Mouse (Mus musculus): ENCODE measurements around the gene Tle4. TPM values are rescaled to one million over a fixed set of nuclear protein-coding genes. Genes with fewer than 3 reads are reported as not detected.

Tle4 gene
- polyA plus RNA-seq, 1 experiment, result 0.76 TPM

DNA sequence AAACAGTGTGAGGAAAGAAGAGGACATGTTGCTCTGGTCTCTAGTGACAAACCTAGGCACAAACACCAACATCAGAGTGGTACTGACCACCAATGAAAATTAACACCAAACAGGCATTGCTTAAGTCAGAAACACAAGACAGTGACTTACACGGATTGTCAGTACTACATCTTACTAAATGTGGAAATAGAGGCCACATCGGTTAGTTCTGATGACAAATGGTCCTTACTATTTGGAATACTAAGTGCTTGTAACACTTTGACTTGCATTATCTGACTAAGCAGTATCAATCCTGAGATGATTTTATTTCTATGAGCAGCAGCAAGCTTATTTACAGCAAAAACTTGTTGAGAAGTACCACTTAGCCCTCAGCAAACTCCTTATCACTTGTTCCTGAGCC is 89.9 kb downstream of the Tle4 start:
- no peak overlapping the region for H3K4me2 ChIP-seq (ENCODE audit: low read depth)
- H3K79me2 ChIP-seq (ENCODE audit: control insufficient read depth, insufficient read depth), result no peaks in the 10 kb centered on the region
- H3K36me3 ChIP-seq (ENCODE audit: control insufficient read depth, insufficient read depth), result no peaks in the 10 kb centered on the region
- H3K27me3 ChIP-seq (ENCODE audit: control insufficient read depth, insufficient read depth, insufficient read length), result no peaks in the 10 kb centered on the region
- H3K4me3 ChIP-seq, result no peak overlapping the region
- H3ac ChIP-seq (ENCODE audit: control insufficient read depth, insufficient read length), result no peak overlapping the region
- no peak for TF ChIP-seq USF1 (IDR thresholded peaks at IDR 0.05; ENCODE audit: low read depth)
- no peak for TF ChIP-seq TCF12 (IDR thresholded peaks at IDR 0.05; ENCODE audit: insufficient read depth, poor library complexity, severe bottlenecking)
- TF ChIP-seq TCF3 (IDR thresholded peaks at IDR 0.05; ENCODE audit: insufficient read length, low read depth), result no peak
- TF ChIP-seq POLR2A (IDR thresholded peaks at IDR 0.05; ENCODE audit: insufficient read length, low read depth), result no peak

DNA sequence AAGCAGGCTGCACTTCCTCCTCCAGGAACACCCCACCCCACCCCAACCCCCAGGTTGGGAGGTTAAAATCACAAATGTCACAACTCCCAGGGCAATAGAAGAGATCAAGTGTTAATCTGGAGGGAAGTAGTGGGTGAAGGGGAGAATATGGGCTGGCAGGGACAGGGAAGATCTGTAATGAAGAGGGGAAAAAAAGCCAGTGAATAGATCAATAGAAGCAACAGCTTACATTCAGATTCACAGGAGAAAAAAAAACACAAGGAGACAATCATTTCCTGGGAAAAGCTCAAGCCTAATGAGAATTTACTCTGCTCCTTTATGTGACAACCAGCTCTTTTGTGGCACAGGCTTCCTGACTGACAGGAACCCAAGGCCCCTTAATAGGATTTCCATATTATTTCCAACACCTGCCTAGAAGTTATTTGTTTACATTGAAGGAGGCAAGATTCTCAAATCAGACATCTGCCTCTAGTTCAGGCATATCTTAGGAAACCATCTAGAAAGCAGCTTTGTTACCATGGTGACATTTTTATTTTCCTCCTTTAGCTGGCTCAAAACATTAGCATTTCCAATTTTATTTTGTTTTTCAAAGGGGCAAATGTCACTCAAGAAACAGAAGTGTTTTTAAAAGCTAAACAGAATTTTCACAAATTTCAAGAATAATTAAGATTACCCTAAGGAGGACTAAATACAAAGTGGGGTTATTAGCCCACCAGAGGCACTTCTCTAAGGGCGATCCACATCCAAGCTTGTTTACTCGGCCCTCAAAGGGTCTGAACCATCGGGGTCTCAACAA is 90.8 kb downstream of the Tle4 start:
- H3K4me3 ChIP-seq, result no peak overlapping the region
- no peaks in the 10 kb centered on the region for H3K27me3 ChIP-seq (ENCODE audit: control insufficient read depth, insufficient read depth, insufficient read length)
- H3K4me2 ChIP-seq (ENCODE audit: low read depth), result no peak overlapping the region
- no peaks in the 10 kb centered on the region for H3K79me2 ChIP-seq (ENCODE audit: control insufficient read depth, insufficient read depth)
- TF ChIP-seq POLR2A (IDR thresholded peaks at IDR 0.05; ENCODE audit: insufficient read length, low read depth), result no peak
- no peak for TF ChIP-seq SRF (IDR thresholded peaks at IDR 0.05; ENCODE audit: control insufficient read depth, insufficient read length, low read depth)
- no peak for TF ChIP-seq TCF12 (IDR thresholded peaks at IDR 0.05; ENCODE audit: insufficient read depth, poor library complexity, severe bottlenecking)
- TF ChIP-seq MAX (IDR thresholded peaks at IDR 0.05; ENCODE audit: low read depth), result no peak
- no peak for TF ChIP-seq MYOD1 (IDR thresholded peaks at IDR 0.05; ENCODE audit: control insufficient read depth in 1 of 3, insufficient read length in 2 of 3, low read depth in 2 of 3)
- TF ChIP-seq CEBPB (IDR thresholded peaks at IDR 0.05; ENCODE audit: insufficient read depth, poor library complexity, severe bottlenecking), result no peak
- no peak for TF ChIP-seq MYOG (IDR thresholded peaks at IDR 0.05; ENCODE audit: control insufficient read depth in 1 of 3, insufficient read depth in 1 of 3, insufficient read length in 2 of 3, low read depth in 2 of 3)
- no peak for TF ChIP-seq USF1 (IDR thresholded peaks at IDR 0.05; ENCODE audit: low read depth)
- TF ChIP-seq TCF3 (IDR thresholded peaks at IDR 0.05; ENCODE audit: insufficient read length, low read depth), result no peak
- no peak for TF ChIP-seq E2F4 (IDR thresholded peaks at IDR 0.05; ENCODE audit: insufficient read depth)
- no peak for TF ChIP-seq POLR2AphosphoS2 (IDR thresholded peaks at IDR 0.05; ENCODE audit: insufficient read length, low read depth)
- no peak for TF ChIP-seq REST (IDR thresholded peaks at IDR 0.05; ENCODE audit: insufficient read depth, insufficient read length)
- no peaks in the 10 kb centered on the region for H3K36me3 ChIP-seq (ENCODE audit: control insufficient read depth, insufficient read depth)
- no peak overlapping the region for H3ac ChIP-seq (ENCODE audit: control insufficient read depth, insufficient read length)

DNA sequence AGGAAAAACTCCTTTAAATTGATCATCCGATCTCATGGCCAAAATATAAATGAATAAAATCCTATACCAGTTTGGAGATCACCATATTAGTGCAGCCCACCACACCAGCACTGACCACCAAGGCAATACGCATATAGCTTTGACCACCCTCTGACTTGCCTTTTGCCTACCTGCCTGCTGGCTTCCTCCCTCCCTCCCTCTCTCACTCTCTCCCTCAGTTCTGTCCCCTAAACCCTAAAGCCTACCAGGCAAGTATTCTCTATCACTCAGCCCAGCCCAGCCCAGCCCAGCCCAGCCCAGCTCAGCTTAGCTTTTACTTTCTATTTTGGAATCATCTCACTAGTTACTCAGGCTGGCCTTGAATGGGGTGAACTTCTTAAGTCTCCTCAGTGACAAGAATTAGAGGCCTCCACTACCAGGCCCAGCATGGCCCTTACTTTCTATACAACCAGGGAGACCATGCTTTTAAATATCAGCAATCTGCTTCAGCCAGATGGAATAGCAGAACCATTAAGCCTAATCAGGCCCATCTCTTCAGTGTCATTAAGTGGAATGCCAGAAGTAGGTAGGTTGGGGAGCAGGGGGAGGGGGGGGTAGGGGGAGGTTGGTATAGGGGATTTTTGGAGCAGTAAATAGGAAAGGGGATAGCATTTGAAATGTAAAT is 91.8 kb downstream of the Tle4 start:
- Histone ChIP-seq H3K4me3 (no peak overlapping the region), H3K79me2 (ENCODE audit: control insufficient read depth, insufficient read depth) (no peaks in the 10 kb centered on the region), H3K27me3 (ENCODE audit: control insufficient read depth, insufficient read depth, insufficient read length) (no peaks in the 10 kb centered on the region), H3ac (ENCODE audit: control insufficient read depth, insufficient read length) (no peak overlapping the region), H3K4me2 (ENCODE audit: low read depth) (no peak overlapping the region), H3K36me3 (ENCODE audit: control insufficient read depth, insufficient read depth) (no peaks in the 10 kb centered on the region)
- TF ChIP-seq SRF (IDR thresholded peaks at IDR 0.05; ENCODE audit: control insufficient read depth, insufficient read length, low read depth) (no peak), MAX (IDR thresholded peaks at IDR 0.05; ENCODE audit: low read depth) (no peak), TCF3 (IDR thresholded peaks at IDR 0.05; ENCODE audit: insufficient read length, low read depth) (no peak), POLR2A (IDR thresholded peaks at IDR 0.05; ENCODE audit: insufficient read length, low read depth) (no peak), E2F4 (IDR thresholded peaks at IDR 0.05; ENCODE audit: insufficient read depth) (no peak), USF1 (IDR thresholded peaks at IDR 0.05; ENCODE audit: low read depth) (no peak), CEBPB (IDR thresholded peaks at IDR 0.05; ENCODE audit: insufficient read depth, poor library complexity, severe bottlenecking) (no peak), POLR2AphosphoS2 (IDR thresholded peaks at IDR 0.05; ENCODE audit: insufficient read length, low read depth) (no peak), MYOG (IDR thresholded peaks at IDR 0.05; ENCODE audit: control insufficient read depth in 1 of 3, insufficient read depth in 1 of 3, insufficient read length in 2 of 3, low read depth in 2 of 3) (no peak), REST (IDR thresholded peaks at IDR 0.05; ENCODE audit: insufficient read depth, insufficient read length) (no peak), MYOD1 (IDR thresholded peaks at IDR 0.05; ENCODE audit: control insufficient read depth in 1 of 3, insufficient read length in 2 of 3, low read depth in 2 of 3) (no peak)

DNA sequence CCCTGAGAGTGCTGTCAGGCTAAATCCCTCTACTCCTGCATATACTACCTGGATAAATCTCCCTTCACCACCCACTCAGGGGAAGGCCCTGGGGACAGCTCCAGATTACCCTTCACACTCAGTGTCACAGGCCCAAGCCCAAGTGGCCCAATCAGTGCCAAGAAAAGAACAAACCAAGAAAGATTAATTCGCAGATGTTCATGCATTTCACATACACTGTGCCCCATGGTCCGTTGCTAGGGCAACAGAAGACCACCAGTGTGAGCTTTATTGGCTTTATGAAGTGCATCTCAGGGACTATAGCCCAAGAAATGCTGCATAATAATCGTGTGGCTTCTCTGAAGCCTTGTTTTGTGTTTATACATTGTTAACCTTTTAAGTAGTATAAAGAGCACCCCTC is 92.5 kb downstream of the Tle4 start:
- no peaks in the 10 kb centered on the region for H3K79me2 ChIP-seq (ENCODE audit: control insufficient read depth, insufficient read depth)
- no peak overlapping the region for H3ac ChIP-seq (ENCODE audit: control insufficient read depth, insufficient read length)
- no peak for TF ChIP-seq USF1 (IDR thresholded peaks at IDR 0.05; ENCODE audit: low read depth)
- no peak for TF ChIP-seq POLR2A (IDR thresholded peaks at IDR 0.05; ENCODE audit: insufficient read length, low read depth)
- no peak for TF ChIP-seq MAX (IDR thresholded peaks at IDR 0.05; ENCODE audit: low read depth)
- no peak for TF ChIP-seq TCF12 (IDR thresholded peaks at IDR 0.05; ENCODE audit: insufficient read depth, poor library complexity, severe bottlenecking)
- TF ChIP-seq POLR2AphosphoS2 (IDR thresholded peaks at IDR 0.05; ENCODE audit: insufficient read length, low read depth), result no peak
- TF ChIP-seq MYOG (IDR thresholded peaks at IDR 0.05; ENCODE audit: control insufficient read depth in 1 of 3, insufficient read depth in 1 of 3, insufficient read length in 2 of 3, low read depth in 2 of 3), result no peak
- no peak for TF ChIP-seq TCF3 (IDR thresholded peaks at IDR 0.05; ENCODE audit: insufficient read length, low read depth)
- no peak for TF ChIP-seq CEBPB (IDR thresholded peaks at IDR 0.05; ENCODE audit: insufficient read depth, poor library complexity, severe bottlenecking)
- no peak for TF ChIP-seq E2F4 (IDR thresholded peaks at IDR 0.05; ENCODE audit: insufficient read depth)
- no peak for TF ChIP-seq MYOD1 (IDR thresholded peaks at IDR 0.05; ENCODE audit: control insufficient read depth in 1 of 3, insufficient read length in 2 of 3, low read depth in 2 of 3)
- no peak for TF ChIP-seq SRF (IDR thresholded peaks at IDR 0.05; ENCODE audit: control insufficient read depth, insufficient read length, low read depth)
- TF ChIP-seq REST (IDR thresholded peaks at IDR 0.05; ENCODE audit: insufficient read depth, insufficient read length), result no peak
- H3K27me3 ChIP-seq (ENCODE audit: control insufficient read depth, insufficient read depth, insufficient read length), result no peaks in the 10 kb centered on the region
- H3K36me3 ChIP-seq (ENCODE audit: control insufficient read depth, insufficient read depth), result no peaks in the 10 kb centered on the region
- no peak overlapping the region for H3K4me3 ChIP-seq
- no peak overlapping the region for H3K4me2 ChIP-seq (ENCODE audit: low read depth)

Measured in myocyte (in vitro differentiated cells).